ENCODE assay signal across 8 mouse cellular contexts in the genomic region with DNA sequence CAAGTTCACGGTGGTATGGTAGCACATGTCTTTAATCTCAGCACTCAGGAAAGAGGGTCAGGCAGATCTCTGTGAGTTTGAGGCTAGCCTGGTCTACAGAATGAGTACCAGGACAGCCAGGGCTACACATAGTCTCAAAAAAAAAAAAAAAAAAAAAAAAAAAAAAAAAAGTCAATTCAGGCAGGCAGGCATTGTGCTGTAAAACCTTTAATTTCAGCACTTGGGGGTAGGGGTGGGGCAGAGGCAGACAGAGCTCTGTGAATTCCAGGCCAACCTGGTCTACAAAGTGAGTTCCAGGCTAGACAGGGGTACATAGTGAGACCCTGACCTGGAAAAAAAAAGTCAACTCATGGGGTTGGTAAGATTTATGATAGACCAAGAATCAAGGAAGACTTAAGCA. TPM values are rescaled to one million over a fixed set of nuclear protein-coding genes. Genes with fewer than 3 reads are reported as not detected.
A peak's percentile ranks its signal among the peaks of the same experiment; 100 is the strongest.
DNase-seq lines count a peak whose midpoint lies in the region; ATAC-seq and TF ChIP-seq lines count a peak whose summit lies in the region.
"Had no signal": no experiment of that assay in that cellular context is flagged by ENCODE, and none has a peak within 500 bp of the region (broad histone marks: within the 10 kb centered on the region; RNA-seq: fewer than 3 reads in every experiment).

No protein-coding gene starts in this region.

- no peak overlapping the region for H3K9ac ChIP-seq in kidney, embryonic 16.5 days (replicated peaks; ENCODE audit: low read length)
- no peak overlapping the region for H3K9ac ChIP-seq in embryonic facial prominence, embryonic 13.5 days
- H3K9ac ChIP-seq in hindbrain, postnatal 0 days (replicated peaks; ENCODE audit: low read length), result no peak overlapping the region
- no peak overlapping the region for H3K9ac ChIP-seq in neural tube, embryonic 12.5 days

- no peaks in the 10 kb centered on the region for H3K9me3 ChIP-seq in kidney, embryonic 16.5 days (ENCODE audit: low read length)
- no peaks in the 10 kb centered on the region for H3K9me3 ChIP-seq in embryonic facial prominence, embryonic 13.5 days
- H3K9me3 ChIP-seq in hindbrain, postnatal 0 days (ENCODE audit: low read length), result no peaks in the 10 kb centered on the region
- H3K9me3 ChIP-seq in neural tube, embryonic 12.5 days, result no peaks in the 10 kb centered on the region

- no peak for TF ChIP-seq CTCF in hindbrain, postnatal 0 days (IDR thresholded peaks at IDR 0.05; ENCODE audit: low read depth)

- H3K4me2 ChIP-seq in kidney, embryonic 16.5 days (replicated peaks; ENCODE audit: low read depth, low read length), result no peak overlapping the region
- H3K4me2 ChIP-seq in embryonic facial prominence, embryonic 13.5 days, result peak overlapping the region; percentile 32
- no peak overlapping the region for H3K4me2 ChIP-seq in hindbrain, postnatal 0 days (ENCODE audit: low read depth, low read length)
- no peak overlapping the region for H3K4me2 ChIP-seq in neural tube, embryonic 12.5 days (replicated peaks)

- no peaks in the 10 kb centered on the region for H3K27me3 ChIP-seq in kidney, embryonic 16.5 days (ENCODE audit: insufficient read depth, low read length)
- H3K27me3 ChIP-seq in embryonic facial prominence, embryonic 13.5 days, result no peaks in the 10 kb centered on the region
- no peaks in the 10 kb centered on the region for H3K27me3 ChIP-seq in hindbrain, postnatal 0 days (ENCODE audit: insufficient read depth, low read length)
- H3K27me3 ChIP-seq in neural tube, embryonic 12.5 days (replicated peaks), result no peaks in the 10 kb centered on the region

- H3K4me1 ChIP-seq in kidney, embryonic 16.5 days (ENCODE audit: insufficient read depth, low read length), result peaks cover 14% of the 10 kb centered on the region; the same call in 1 of the 2 replicates
- H3K4me1 ChIP-seq in embryonic facial prominence, embryonic 13.5 days, result peaks cover 45% of the 10 kb centered on the region
- H3K4me1 ChIP-seq in hindbrain, postnatal 0 days (ENCODE audit: insufficient read depth, low read length), result peaks cover 5% of the 10 kb centered on the region; the same call in 1 of the 2 replicates
- peaks cover 12% of the 10 kb centered on the region for H3K4me1 ChIP-seq in neural tube, embryonic 12.5 days

- DNase-seq in kidney, postnatal 14 days, result no peak
- no peak for DNase-seq in hindbrain, postnatal 0 days (ENCODE audit: low spot score)
- DNase-seq in gastrocnemius, postnatal 25 days, result no peak
- no peak for DNase-seq in right cerebral cortex, postnatal 4 days
- DNase-seq: cerebellum, adult 9-11 months had no signal

- 0 out of 2 replicates have a peak overlapping the region, but pooled peaks have one; percentile 34 for H3K27ac ChIP-seq in kidney, embryonic 16.5 days (ENCODE audit: low read length)
- peak overlapping the region; percentile 85 for H3K27ac ChIP-seq in embryonic facial prominence, embryonic 13.5 days
- H3K27ac ChIP-seq in hindbrain, postnatal 0 days, result 0 out of 2 replicates have a peak overlapping the region, but pooled peaks have one; percentile 26
- no peak overlapping the region for H3K27ac ChIP-seq in neural tube, embryonic 12.5 days

- H3K36me3 ChIP-seq in kidney, embryonic 16.5 days (ENCODE audit: insufficient read depth, low read length), result no peaks in the 10 kb centered on the region
- no peaks in the 10 kb centered on the region for H3K36me3 ChIP-seq in embryonic facial prominence, embryonic 13.5 days
- no peaks in the 10 kb centered on the region for H3K36me3 ChIP-seq in hindbrain, postnatal 0 days (ENCODE audit: insufficient read depth, low read length)
- H3K36me3 ChIP-seq in neural tube, embryonic 12.5 days, result no peaks in the 10 kb centered on the region

- WGBS in kidney, embryonic 16.5 days, result 100% methylated on average over 1 of the region's 1 CpGs
- WGBS in embryonic facial prominence, embryonic 13.5 days, result 60% methylated on average over 1 of the region's 1 CpGs
- 82% methylated on average over 1 of the region's 1 CpGs for WGBS in hindbrain, postnatal 0 days
- 84% methylated on average over 1 of the region's 1 CpGs for WGBS in neural tube, embryonic 12.5 days

- no peak overlapping the region for H3K4me3 ChIP-seq in kidney, embryonic 16.5 days (ENCODE audit: low read length)
- no peak overlapping the region for H3K4me3 ChIP-seq in embryonic facial prominence, embryonic 13.5 days
- no peak overlapping the region for H3K4me3 ChIP-seq in hindbrain, postnatal 0 days (ENCODE audit: low read length)
- H3K4me3 ChIP-seq in neural tube, embryonic 12.5 days, result no peak overlapping the region

- no peak for ATAC-seq in kidney, embryonic 16.5 days (ENCODE audit: low FRiP score, low TSS enrichment)
- ATAC-seq in embryonic facial prominence, embryonic 13.5 days (ENCODE audit: insufficient number of reproducible peaks, insufficient read depth, low FRiP score, low TSS enrichment, low read depth), result no peak
- no peak for ATAC-seq in hindbrain, postnatal 0 days
- 0 out of 2 replicates have a peak, but pooled peaks have one; percentile 6 for ATAC-seq in neural tube, embryonic 12.5 days (ENCODE audit: low FRiP score, low read depth)

RNA-seq across cellular contexts. Expression of a gene that starts 17.4 kb away (rescaled TPM):
- 32.6 and 38.8 TPM in 2 replicates for polyA plus RNA-seq in kidney, embryonic 16.5 days (2015; fragmentation: Nextera tagmentation; extraction: Ambion mirVana)
- 39.3 and 40.2 TPM in 2 replicates for polyA plus RNA-seq in embryonic facial prominence, embryonic 13.5 days (2015; fragmentation: Nextera tagmentation; extraction: Ambion mirVana)
- 7.6 and 34.3 TPM in 2 replicates for total RNA-seq in hindbrain, postnatal 0 days (2014; rRNA removed)
- polyA plus RNA-seq in hindbrain, postnatal 0 days (2015; fragmentation: Nextera tagmentation; extraction: Ambion mirVana), result 13.4 and 17.1 TPM in 2 replicates
- polyA plus RNA-seq in neural tube, embryonic 12.5 days (2016; fragmentation: Nextera tagmentation; extraction: Ambion mirVana), result 21.0 and 21.4 TPM in 2 replicates
- total RNA-seq in gastrocnemius, postnatal 25 days (2021), result 10 to 100 TPM; 23.5 to 26.4 TPM

RNA-seq across cellular contexts. Expression of a gene that starts 32.1 kb away (rescaled TPM):
- 0.06 TPM in 1 of 2 replicates, not detected in the other for polyA plus RNA-seq in kidney, embryonic 16.5 days (2015; fragmentation: Nextera tagmentation; extraction: Ambion mirVana)
- 0.18 and 0.23 TPM in 2 replicates for polyA plus RNA-seq in embryonic facial prominence, embryonic 13.5 days (2015; fragmentation: Nextera tagmentation; extraction: Ambion mirVana)
- 0.14 and 0.16 TPM in 2 replicates for total RNA-seq in hindbrain, postnatal 0 days (2014; rRNA removed)
- 0.06 TPM in 1 of 2 replicates, not detected in the other for polyA plus RNA-seq in hindbrain, postnatal 0 days (2015; fragmentation: Nextera tagmentation; extraction: Ambion mirVana)
- 0.05 TPM in 1 of 2 replicates, not detected in the other for polyA plus RNA-seq in neural tube, embryonic 12.5 days (2016; fragmentation: Nextera tagmentation; extraction: Ambion mirVana)
- total RNA-seq in gastrocnemius, postnatal 25 days (2021), result not detected

RNA-seq across cellular contexts. Expression of a gene that starts 53.8 kb away (rescaled TPM):
- 68.1 and 69.0 TPM in 2 replicates for polyA plus RNA-seq in kidney, embryonic 16.5 days (2015; fragmentation: Nextera tagmentation; extraction: Ambion mirVana)
- polyA plus RNA-seq in embryonic facial prominence, embryonic 13.5 days (2015; fragmentation: Nextera tagmentation; extraction: Ambion mirVana), result 95.3 and 111 TPM in 2 replicates
- total RNA-seq in hindbrain, postnatal 0 days (2014; rRNA removed), result 23.8 and 26.7 TPM in 2 replicates
- 39.4 and 41.8 TPM in 2 replicates for polyA plus RNA-seq in hindbrain, postnatal 0 days (2015; fragmentation: Nextera tagmentation; extraction: Ambion mirVana)
- 76.6 and 78.9 TPM in 2 replicates for polyA plus RNA-seq in neural tube, embryonic 12.5 days (2016; fragmentation: Nextera tagmentation; extraction: Ambion mirVana)
- total RNA-seq in gastrocnemius, postnatal 25 days (2021), result 10 to 100 TPM; 14.7 to 16.1 TPM
